In genomic region chr11:104638006-104638405, GRCm38 (mm10) we compare ENCODE assay signal across 12 mouse cellular contexts. TPM values are rescaled to one million over a fixed set of nuclear protein-coding genes. Genes with fewer than 3 reads are reported as not detected.
"Had no signal": no experiment of that assay in that cellular context is flagged by ENCODE, and none has a peak within 500 bp of the region (broad histone marks: within the 10 kb centered on the region; RNA-seq: fewer than 3 reads in every experiment).

No protein-coding gene starts in this region.

- ATAC-seq: midbrain, embryonic 16.5 days had no signal

- H3K4me3 ChIP-seq: limb, embryonic 13.5 days had no signal

- DNase-seq: kidney, adult 2 months; kidney, postnatal 25 days; layer of hippocampus, adult 9-11 months; layer of hippocampus, postnatal 36 days; lung, adult 18-20 months; right cerebral cortex, postnatal 4 days; thymus, postnatal 36 days had no signal

- H3K9me3 ChIP-seq: limb, embryonic 13.5 days had no signal

- H3K36me3 ChIP-seq: limb, embryonic 13.5 days had no signal

- H3K4me1 ChIP-seq: limb, embryonic 13.5 days had no signal

- H3K27me3 ChIP-seq: limb, embryonic 13.5 days had no signal

RNA-seq across cellular contexts. Expression of gene Gm11639, which starts 47.5 kb away (rescaled TPM):
- polyA plus RNA-seq: kidney, embryonic 16.5 days; limb, embryonic 13.5 days; liver, adult 2 months; midbrain, embryonic 11.5 days; midbrain, embryonic 16.5 days had no signal
